Mouse (Mus musculus): Measurements from ENCODE around the gene Nsun2.
"Not testable (repeated sequence)": the region's sequence is repeated elsewhere in the genome, so short reads cannot be mapped to it uniquely, and the experiment has no call there.

Nsun2 gene

DNA sequence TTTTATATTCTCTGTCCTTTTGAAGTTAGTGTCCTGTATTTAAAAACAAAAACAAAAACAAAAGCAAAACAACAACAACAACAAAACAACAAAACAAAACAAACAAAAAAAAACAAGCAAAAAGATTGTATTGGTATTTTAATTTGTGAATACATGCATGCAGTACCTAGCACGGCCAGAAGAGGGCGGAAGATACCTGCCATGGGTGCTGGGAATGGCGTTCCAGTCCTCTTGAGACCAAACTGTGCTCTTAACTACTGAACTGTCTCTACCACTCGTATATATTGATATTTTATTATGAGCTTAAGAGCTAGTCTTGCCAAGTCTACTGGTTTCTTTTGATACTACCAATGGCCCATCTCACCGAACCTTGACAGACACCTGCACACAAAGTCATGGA is 19.5 kb downstream of the Nsun2 start:
- DNase-seq (ENCODE audit: low spot score in 2 of 2) = no peak

GRCm38 (mm10) chr13:69554255-69554654 is 20.7 kb downstream of the Nsun2 start:
- no peak for DNase-seq (ENCODE audit: low spot score in 2 of 2)

- no peak for DNase-seq (ENCODE audit: low spot score in 2 of 2)
Observed at GRCm38 (mm10) chr13:69555045-69555444, 21.5 kb downstream of the Nsun2 start.

DNA sequence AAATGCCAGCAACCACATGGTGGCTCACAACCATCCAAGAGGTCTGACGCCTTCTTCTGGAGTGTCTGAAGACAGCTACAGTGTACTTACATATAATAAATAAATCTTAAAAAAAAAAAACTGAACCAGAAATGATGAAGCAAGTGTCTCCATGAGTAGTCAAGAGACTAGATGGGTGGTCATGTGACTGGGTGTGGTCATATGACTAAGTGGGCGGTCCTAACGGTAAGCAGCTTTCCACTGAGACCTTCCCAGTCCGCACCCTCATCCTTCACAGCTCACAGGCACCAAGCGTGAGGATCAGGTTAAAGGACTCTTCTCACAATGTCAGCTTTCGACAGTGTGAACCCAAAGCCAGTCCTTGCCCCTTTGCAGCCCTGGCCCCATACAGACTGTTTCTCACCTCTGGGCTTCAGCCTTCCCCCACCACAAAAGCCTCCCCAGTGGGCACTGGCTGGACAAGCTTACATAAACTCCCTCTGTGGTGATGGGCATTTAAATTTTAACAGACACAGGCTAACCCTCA is 22.5 kb downstream of the Nsun2 start:
- no peak for DNase-seq (ENCODE audit: low spot score in 2 of 2)

DNA sequence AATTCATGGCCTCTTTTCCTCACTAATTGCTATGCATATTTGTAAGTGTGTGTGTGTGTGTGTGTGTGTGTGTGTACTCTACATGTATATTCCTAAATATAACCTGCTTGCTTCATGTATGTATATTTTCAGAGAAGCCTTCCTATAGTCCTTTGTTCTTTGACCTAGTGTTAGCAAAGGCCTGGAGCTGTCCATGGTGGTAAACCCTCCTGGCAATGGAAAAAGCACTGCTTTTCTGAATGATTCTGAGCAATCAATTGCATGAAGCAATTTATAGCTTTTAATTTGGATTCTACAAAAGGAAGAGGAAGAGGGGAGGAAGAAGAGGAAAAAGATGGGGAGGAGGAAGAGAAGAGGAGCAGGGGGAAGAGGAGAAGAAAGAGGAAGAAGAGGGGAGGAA is 23.2 kb downstream of the Nsun2 start:
- no peak for DNase-seq (ENCODE audit: low spot score in 2 of 2)

DNA sequence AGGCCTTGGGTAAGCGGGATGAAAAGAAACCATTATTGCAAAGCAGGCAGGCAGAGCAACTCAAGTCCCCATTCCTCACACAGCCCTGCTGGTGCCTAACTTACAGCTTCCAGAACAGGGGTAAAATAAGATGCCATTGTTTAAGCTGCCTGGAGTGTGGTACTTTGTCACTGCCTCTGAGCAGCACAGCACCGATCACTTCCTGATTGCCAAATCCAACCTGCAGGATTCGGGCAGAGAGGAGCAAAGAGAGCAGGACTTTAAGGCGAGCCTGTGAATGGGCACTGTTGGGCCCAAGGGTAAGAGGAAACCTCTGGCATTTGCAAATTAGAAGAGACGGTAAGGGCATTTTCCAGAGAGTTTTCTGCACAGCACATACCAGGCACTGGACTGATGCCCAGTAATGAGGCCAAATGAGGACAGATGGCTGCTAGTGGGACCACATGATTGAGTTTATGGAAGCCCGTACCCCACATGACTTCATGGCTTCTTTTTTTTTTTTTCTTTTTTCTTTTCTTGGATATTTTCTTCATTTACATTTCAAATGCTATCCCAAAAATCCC is 24.6 kb downstream of the Nsun2 start:
- DNase-seq (ENCODE audit: low spot score in 2 of 2) = no peak

DNA sequence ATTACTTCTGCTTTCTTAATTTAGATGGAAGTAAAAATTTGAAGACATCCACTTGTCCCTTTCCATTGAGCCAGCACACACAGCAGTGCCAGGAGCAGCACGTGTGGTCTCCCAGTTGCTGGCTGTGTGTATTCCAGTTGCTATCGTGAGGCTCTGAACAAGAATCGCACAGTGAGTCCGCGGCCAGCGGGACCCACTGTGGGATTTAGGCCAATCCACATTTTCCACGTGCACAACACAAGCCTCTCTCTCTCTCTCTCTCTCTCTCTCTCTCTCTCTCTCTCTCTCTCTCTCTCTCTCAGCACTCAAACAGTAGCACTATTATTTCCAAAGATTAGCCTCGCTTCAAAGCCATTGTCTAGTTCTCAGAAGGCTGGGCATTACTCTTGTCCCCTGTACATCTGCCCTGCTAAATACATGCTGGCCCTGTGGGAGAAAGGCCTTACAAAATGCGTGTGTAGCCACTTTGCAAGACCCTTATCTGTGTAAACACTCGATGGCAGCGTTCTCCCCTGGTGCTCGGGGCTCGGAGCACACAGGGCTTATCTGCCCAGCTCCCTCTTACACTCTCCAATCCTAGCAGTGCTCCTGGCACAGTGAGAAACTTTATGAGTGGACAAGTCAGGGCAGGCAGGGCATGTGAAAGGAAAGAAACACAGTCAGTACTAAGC is 25.9 kb downstream of the Nsun2 start:
- no peak for DNase-seq (ENCODE audit: low spot score in 2 of 2)

- no peak for DNase-seq (ENCODE audit: low spot score in 2 of 2)
Observed at GRCm38 (mm10) chr13:69562004-69562403, 28.5 kb downstream of the Nsun2 start.

GRCm38 (mm10) chr13:69562654-69563574 is 29.4 kb downstream of the Nsun2 start:
- DNase-seq (ENCODE audit: low spot score in 2 of 2) = no peak

DNA sequence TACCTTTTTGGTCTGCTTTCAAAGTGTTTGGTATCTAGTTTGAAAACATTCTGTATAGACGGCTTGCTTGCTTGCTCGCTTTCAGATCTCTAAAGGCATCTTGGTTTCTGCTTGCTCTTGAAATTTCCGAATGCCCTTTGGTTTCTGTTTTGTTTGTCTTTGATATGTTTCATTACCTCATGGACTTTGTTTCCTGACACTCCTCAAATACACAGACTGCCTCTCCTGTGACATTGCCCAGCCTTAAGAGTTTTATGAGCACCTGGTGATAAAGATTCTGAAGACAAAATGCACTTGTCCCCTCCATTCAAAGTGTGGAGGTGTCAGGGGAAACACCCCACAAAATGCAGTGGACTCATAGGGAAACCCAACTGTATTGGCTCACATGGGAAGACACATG is 30.4 kb downstream of the Nsun2 start:
- DNase-seq (ENCODE audit: low spot score in 2 of 2) = no peak

DNA sequence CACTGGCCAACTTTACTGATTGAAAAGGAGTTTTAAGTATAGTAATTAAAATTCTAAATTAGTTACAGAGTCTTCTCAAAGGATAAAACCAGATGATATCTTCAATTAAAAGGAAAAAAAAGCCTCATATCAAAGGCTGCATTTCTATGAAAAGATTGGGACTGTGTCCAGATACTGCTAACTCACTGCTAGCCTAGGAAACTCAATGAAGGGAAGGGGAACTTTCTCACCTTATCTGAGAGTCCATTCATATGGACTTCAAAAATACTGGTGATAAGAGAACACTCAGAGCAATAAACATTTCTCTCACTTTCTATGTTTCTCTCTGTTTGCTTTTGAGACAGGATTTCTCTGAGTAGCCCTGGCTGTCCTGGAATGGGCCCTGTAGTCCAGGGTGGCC is 31.0 kb downstream of the Nsun2 start:
- no peak for DNase-seq (ENCODE audit: low spot score in 2 of 2)

DNA sequence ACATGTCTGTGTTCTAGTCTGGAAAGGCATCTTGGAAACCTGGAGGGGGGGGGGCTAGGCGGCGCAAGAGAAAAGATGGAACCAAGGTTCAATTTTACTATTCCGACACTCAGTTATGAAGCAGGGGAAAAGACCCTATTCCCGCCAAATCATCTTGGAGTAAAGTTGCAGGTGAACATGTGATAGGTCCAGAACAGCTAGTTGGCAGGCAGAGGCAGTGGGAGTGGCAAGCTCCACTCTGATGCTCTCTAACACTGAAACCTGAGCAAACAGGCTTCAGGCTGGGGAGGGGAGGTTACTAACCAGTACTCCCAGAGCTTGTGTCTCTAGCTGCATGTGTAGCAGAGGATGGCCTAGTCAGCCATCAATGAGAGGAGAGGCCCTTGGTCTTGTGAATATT is 31.9 kb downstream of the Nsun2 start:
- not testable (repeated sequence) for DNase-seq (ENCODE audit: low spot score in 2 of 2)

- DNase-seq (ENCODE audit: low spot score in 2 of 2) = no peak
Observed at GRCm38 (mm10) chr13:69569201-69569600, 35.7 kb downstream of the Nsun2 start.

- no peak for DNase-seq (ENCODE audit: low spot score in 2 of 2)
Observed at GRCm38 (mm10) chr13:69572594-69572993, 39.0 kb downstream of the Nsun2 start.

DNA sequence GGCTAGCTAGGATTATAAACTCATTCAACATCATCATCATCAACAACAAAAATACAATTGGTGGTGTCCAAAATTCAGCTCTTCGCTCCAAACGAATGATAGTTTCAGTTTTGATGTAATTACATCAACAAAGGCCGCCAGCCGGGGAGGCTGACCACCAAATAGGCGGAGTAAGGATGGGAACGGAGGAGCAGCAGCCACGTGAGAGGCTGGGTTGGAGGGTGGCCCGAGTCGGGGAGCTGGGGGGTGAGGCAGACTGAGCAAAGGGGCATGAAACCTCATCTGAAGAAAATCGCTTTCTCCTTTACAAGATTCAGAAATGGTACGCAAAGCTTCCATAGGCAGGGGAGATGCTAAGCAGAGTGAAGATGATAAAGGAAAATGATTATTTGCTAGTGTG is 43.1 kb downstream of the Nsun2 start:
- no peak for DNase-seq (ENCODE audit: low spot score in 2 of 2)

- DNase-seq (ENCODE audit: low spot score in 2 of 2) = no peak
Observed at GRCm38 (mm10) chr13:69577181-69577834, 43.8 kb downstream of the Nsun2 start.

- no peak for DNase-seq (ENCODE audit: low spot score in 2 of 2)
Observed at GRCm38 (mm10) chr13:69582411-69582810, 48.9 kb downstream of the Nsun2 start.

GRCm38 (mm10) chr13:69583591-69583990 is 50.0 kb downstream of the Nsun2 start:
- DNase-seq (ENCODE audit: low spot score in 2 of 2) = no peak

GRCm38 (mm10) chr13:69585828-69586227 is 52.3 kb downstream of the Nsun2 start:
- DNase-seq (ENCODE audit: low spot score in 2 of 2) = no peak

GRCm38 (mm10) chr13:69586337-69586736 is 52.8 kb downstream of the Nsun2 start:
- DNase-seq (ENCODE audit: low spot score in 2 of 2) = no peak

GRCm38 (mm10) chr13:69587849-69588248 is 54.3 kb downstream of the Nsun2 start:
- DNase-seq (ENCODE audit: low spot score in 2 of 2) = no peak

GRCm38 (mm10) chr13:69588263-69588662 is 54.7 kb downstream of the Nsun2 start:
- DNase-seq (ENCODE audit: low spot score in 2 of 2) = no peak
